Mouse (Mus musculus) ES-Bruce4 (cell line): Measurements from ENCODE around the gene Hoxa2. TPM values are rescaled to one million over a fixed set of nuclear protein-coding genes. Genes with fewer than 3 reads are reported as not detected.

Source experiments
- H3K27ac ChIP-seq: 2 replicates; pipeline ENCODE4 v1.5.1; 2012; ENCODE audit warnings: low read length, inconsistent platforms; ENCODE audit not compliant: insufficient read depth
- H3K27me3 ChIP-seq: 2 replicates; pipeline ENCODE4 v1.6.1; 2012; ENCODE audit warnings: mild to moderate bottlenecking, low read length, inconsistent platforms; ENCODE audit not compliant: control insufficient read depth, poor library complexity, insufficient read depth, severe bottlenecking
- H3K36me3 ChIP-seq: 2 replicates; pipeline ENCODE4 v1.6.1; 2012; ENCODE audit warnings: inconsistent platforms, mild to moderate bottlenecking, low read length, moderate library complexity; ENCODE audit not compliant: control insufficient read depth, poor library complexity, insufficient read depth, severe bottlenecking
- H3K4me1 ChIP-seq: one replicate; pipeline ENCODE4 v1.8.1; 2011; ENCODE audit warnings: low read length; ENCODE audit not compliant: control insufficient read depth, insufficient read depth
- H3K4me3 ChIP-seq: 2 replicates; pipeline ENCODE4 v1.5.1; 2011; ENCODE audit warnings: low read depth, mild to moderate bottlenecking, low read length
- H3K9ac ChIP-seq: 2 replicates; pipeline ENCODE4 v1.6.1; 2012; ENCODE audit warnings: low read depth, mild to moderate bottlenecking, inconsistent platforms; ENCODE audit not compliant: poor library complexity, severe bottlenecking
- H3K9me3 ChIP-seq: replicated peaks from 2 replicates; pipeline ENCODE4 v1.6.1; 2012; ENCODE audit warnings: mild to moderate bottlenecking, low read length, inconsistent platforms; ENCODE audit not compliant: control insufficient read depth, poor library complexity, insufficient read depth, severe bottlenecking
- CTCF ChIP-seq: IDR thresholded peaks from one replicate; pipeline ENCODE4 v1.8.1; 2011; ENCODE audit warnings: low read depth, low read length
- EP300 ChIP-seq: IDR thresholded peaks from 2 replicates; pipeline ENCODE4 v1.6.1; 2011; ENCODE audit warnings: low read depth, low read length; ENCODE audit not compliant: insufficient read depth
- POLR2A ChIP-seq: IDR thresholded peaks from one replicate; pipeline ENCODE4 v1.8.1; 2011; ENCODE audit warnings: low read length; ENCODE audit not compliant: insufficient read depth
- polyA plus RNA-seq: library from polyadenylated mRNA; stranded (reverse); fragments of >200 nt; gene quantifications from 2 replicates; pipeline ENCODE4 v1.2.4, GENCODE M21; 2011; ENCODE audit warnings: low read depth; ENCODE audit not compliant: missing spikeins, insufficient read depth, insufficient read length

Gene Hoxa2
- polyA plus RNA-seq, 1 experiment: not detected

GRCm38 (mm10) chr6:52164051-52164625 lies 493 bp downstream of the Hoxa2 start:
- no peak for TF ChIP-seq CTCF
- no peak for TF ChIP-seq POLR2A
- no peak for TF ChIP-seq EP300
- peaks cover 7% of the 10 kb centered on the region for H3K4me1 ChIP-seq
- H3K27me3 ChIP-seq: peaks cover 47% of the 10 kb centered on the region
- no peaks in the 10 kb centered on the region for H3K36me3 ChIP-seq
- H3K9ac ChIP-seq: peak overlapping the region; percentile 21; the same call in 1 of the 2 replicates
- no peaks in the 10 kb centered on the region for H3K9me3 ChIP-seq
- H3K4me3 ChIP-seq: peak overlapping the region; percentile 16; the same call in 1 of the 2 replicates
- no peak overlapping the region for H3K27ac ChIP-seq

GRCm38 (mm10) chr6:52163366-52164031 lies 1.1 kb downstream of the Hoxa2 start:
- Histone ChIP-seq H3K27ac (no peak overlapping the region), H3K27me3 (peaks cover 43% of the 10 kb centered on the region), H3K9ac (no peak overlapping the region), H3K36me3 (no peaks in the 10 kb centered on the region), H3K9me3 (no peaks in the 10 kb centered on the region), H3K4me3 (no peak overlapping the region), H3K4me1 (peaks cover 7% of the 10 kb centered on the region)
- no peak for TF ChIP-seq EP300
- TF ChIP-seq POLR2A: no peak
- TF ChIP-seq CTCF: no peak

- H3K27ac ChIP-seq: no peak overlapping the region
- no peak overlapping the region for H3K4me3 ChIP-seq
- peaks cover 7% of the 10 kb centered on the region for H3K4me1 ChIP-seq
- no peaks in the 10 kb centered on the region for H3K9me3 ChIP-seq
- no peaks in the 10 kb centered on the region for H3K36me3 ChIP-seq
- TF ChIP-seq CTCF (no peak), EP300 (no peak), POLR2A (no peak)
- H3K27me3 ChIP-seq: peaks cover 40% of the 10 kb centered on the region
- no peak overlapping the region for H3K9ac ChIP-seq
Measured at GRCm38 (mm10) chr6:52162611-52163365, 1.8 kb downstream of the Hoxa2 start.

GRCm38 (mm10) chr6:52162093-52162380 lies 2.6 kb downstream of the Hoxa2 start:
- peaks cover 34% of the 10 kb centered on the region for H3K27me3 ChIP-seq
- no peak overlapping the region for H3K27ac ChIP-seq
- H3K36me3 ChIP-seq: no peaks in the 10 kb centered on the region
- no peaks in the 10 kb centered on the region for H3K9me3 ChIP-seq
- TF ChIP-seq POLR2A (no peak), EP300 (no peak), CTCF (no peak)
- H3K4me1 ChIP-seq: peaks cover 7% of the 10 kb centered on the region
- no peak overlapping the region for H3K9ac ChIP-seq
- no peak overlapping the region for H3K4me3 ChIP-seq

GRCm38 (mm10) chr6:52161336-52162092 lies 3.1 kb downstream of the Hoxa2 start:
- Histone ChIP-seq H3K9me3 (no peaks in the 10 kb centered on the region), H3K4me1 (peaks cover 7% of the 10 kb centered on the region), H3K9ac (no peak overlapping the region), H3K4me3 (no peak overlapping the region), H3K27ac (no peak overlapping the region), H3K36me3 (no peaks in the 10 kb centered on the region), H3K27me3 (peaks cover 35% of the 10 kb centered on the region)
- TF ChIP-seq CTCF: no peak
- no peak for TF ChIP-seq POLR2A
